Mouse (Mus musculus) MEL (cell line): ENCODE measurements at regions not wholly inside any gene's neighbourhood (a gene's known extent, or its start where the extent isn't known, plus 50 kb on each side); places are given as distances from the start of the nearest gene placed in this dataset.

Experiments
- DNase-seq: peaks from one replicate; pipeline ENCODE4 v3.0.0; 2011; ENCODE audit warnings: low read depth, low spot score
- H3K27ac ChIP-seq: 2 replicates; pipeline ENCODE4 v1.5.1; 2012; ENCODE audit warnings: low read depth, mild to moderate bottlenecking, control low read depth, low read length, moderate library complexity; ENCODE audit not compliant: control insufficient read depth
- H3K27me3 ChIP-seq, 2 experiments: fragments of 150-350 bp in 1 of 2; sonication (generic) in 1 of 2; 2 replicates each; pipeline ENCODE4 v1.6.1; 2012; ENCODE audit warnings: low read length in 2 of 2, mild to moderate bottlenecking in 2 of 2, improper control_type of control experiment in 1 of 2, moderate library complexity in 1 of 2; ENCODE audit not compliant: insufficient read depth in 2 of 2, control insufficient read depth in 1 of 2
- H3K36me3 ChIP-seq, 2 experiments: 2 replicates each; pipeline ENCODE4 v1.6.1; 2012 to 2014; ENCODE audit warnings: low read length in 2 of 2, improper control_type of control experiment in 1 of 2, inconsistent platforms in 1 of 2, mild to moderate bottlenecking in 1 of 2; ENCODE audit not compliant: insufficient read depth in 2 of 2, control insufficient read depth in 1 of 2
- H3K4me1 ChIP-seq, 2 experiments: fragments of 150-350 bp in 1 of 2; sonication (generic) in 1 of 2; 2 replicates each; pipeline ENCODE4 v1.6.1; 2012; ENCODE audit warnings: low read length in 2 of 2, improper control_type of control experiment in 1 of 2, mild to moderate bottlenecking in 1 of 2; ENCODE audit not compliant: insufficient read depth in 2 of 2, control insufficient read depth in 1 of 2
- H3K4me3 ChIP-seq, 2 experiments: fragments of 150-350 bp in 1 of 2; sonication (generic) in 1 of 2; 2 replicates each; pipeline ENCODE4 v1.5.1; 2012; ENCODE audit warnings: low read depth in 2 of 2, low read length in 2 of 2, mild to moderate bottlenecking in 2 of 2, moderate library complexity in 2 of 2, control low read depth in 1 of 2, improper control_type of control experiment in 1 of 2; ENCODE audit not compliant: control insufficient read depth in 1 of 2, insufficient read depth in 1 of 2
- H3K79me2 ChIP-seq: 2 replicates; pipeline ENCODE4 v1.6.1; 2012; ENCODE audit warnings: mild to moderate bottlenecking, low read length, moderate library complexity; ENCODE audit not compliant: control insufficient read depth, poor library complexity, insufficient read depth
- H3K9ac ChIP-seq: 2 replicates; pipeline ENCODE4 v1.6.1; 2012; ENCODE audit warnings: low read depth, mild to moderate bottlenecking, control low read depth, low read length, moderate library complexity; ENCODE audit not compliant: control insufficient read depth, poor library complexity, severe bottlenecking
- H3K9me3 ChIP-seq: fragments of 150-350 bp; sonication (generic); replicated peaks from 2 replicates; pipeline ENCODE4 v1.6.1; 2012; ENCODE audit warnings: mild to moderate bottlenecking, low read length, improper control_type of control experiment, moderate library complexity; ENCODE audit not compliant: insufficient read depth
- BHLHE40 ChIP-seq: IDR thresholded peaks from 2 replicates; pipeline ENCODE4 v1.6.1; 2012; ENCODE audit warnings: low read depth, mild to moderate bottlenecking, inconsistent platforms, low read length, improper control_type of control experiment, borderline replicate concordance
- CTCF ChIP-seq, 3 experiments: IDR thresholded peaks in 2 of 3; conservative IDR thresholded peaks in 1 of 3; 2 replicates each; pipeline ENCODE4 v1.5.1; 2011 to 2012; ENCODE audit warnings: low read length in 3 of 3, low read depth in 2 of 3, mild to moderate bottlenecking in 2 of 3, improper control_type of control experiment in 1 of 3, inconsistent platforms in 1 of 3, mixed read lengths in 1 of 3, moderate library complexity in 1 of 3; ENCODE audit not compliant: control insufficient read depth in 1 of 3, insufficient read depth in 1 of 3, poor library complexity in 1 of 3, severe bottlenecking in 1 of 3
- E2F4 ChIP-seq: IDR thresholded peaks from 2 replicates; pipeline ENCODE4 v1.6.1; 2011; ENCODE audit warnings: low read depth, low read length, improper control_type of control experiment, borderline replicate concordance
- ELF1 ChIP-seq: IDR thresholded peaks from 2 replicates; pipeline ENCODE4 v1.6.1; 2014; ENCODE audit warnings: low read depth, mild to moderate bottlenecking, inconsistent platforms, low read length, improper control_type of control experiment, moderate library complexity
- GABPA ChIP-seq: IDR thresholded peaks from 2 replicates; pipeline ENCODE4 v1.6.1; 2012; ENCODE audit warnings: low read depth, mild to moderate bottlenecking, inconsistent platforms, low read length, improper control_type of control experiment, moderate library complexity
- GATA1 ChIP-seq: IDR thresholded peaks from 2 replicates; pipeline ENCODE4 v1.6.1; 2011; ENCODE audit warnings: low read depth, low read length, improper control_type of control experiment
- JUND ChIP-seq: IDR thresholded peaks from 2 replicates; pipeline ENCODE4 v1.6.1; 2011; ENCODE audit warnings: low read depth, mild to moderate bottlenecking, improper control_type of control experiment, low read length
- KAT2A ChIP-seq: conservative IDR thresholded peaks from 2 replicates; pipeline ENCODE4 v1.6.1; 2012; ENCODE audit warnings: low read depth, low read length, improper control_type of control experiment, inconsistent platforms
- MXI1 ChIP-seq: IDR thresholded peaks from 2 replicates; pipeline ENCODE4 v1.6.1; 2011; ENCODE audit warnings: mild to moderate bottlenecking, low read depth, low read length, improper control_type of control experiment
- MYC ChIP-seq: IDR thresholded peaks from 2 replicates; pipeline ENCODE4 v1.6.1; 2011; ENCODE audit warnings: low read depth, mild to moderate bottlenecking, low read length, improper control_type of control experiment, moderate library complexity
- NELFE ChIP-seq: IDR thresholded peaks from 2 replicates; pipeline ENCODE4 v1.6.1; 2011; ENCODE audit warnings: low read depth, low read length, improper control_type of control experiment
- POLR2A ChIP-seq, 2 experiments: IDR thresholded peaks; 2 replicates each; pipeline ENCODE4 v1.6.1; 2011 to 2012; ENCODE audit warnings: low read length in 2 of 2, mild to moderate bottlenecking in 2 of 2, control low read depth in 1 of 2, improper control_type of control experiment in 1 of 2, low read depth in 1 of 2, moderate library complexity in 1 of 2; ENCODE audit not compliant: control insufficient read depth in 1 of 2, insufficient read depth in 1 of 2, poor library complexity in 1 of 2
- POLR2AphosphoS2 ChIP-seq: IDR thresholded peaks from 2 replicates; pipeline ENCODE4 v1.6.1; 2011; ENCODE audit warnings: low read length, improper control_type of control experiment
- POLR2AphosphoS5 ChIP-seq: IDR thresholded peaks from 2 replicates; pipeline ENCODE4 v1.6.1; 2012; ENCODE audit warnings: low read depth, borderline replicate concordance, mild to moderate bottlenecking, inconsistent platforms, low read length, moderate library complexity, mixed read lengths
- RAD21 ChIP-seq: IDR thresholded peaks from 2 replicates; pipeline ENCODE4 v1.6.1; 2011; ENCODE audit warnings: mild to moderate bottlenecking, low read depth, low read length, improper control_type of control experiment
- SIN3A ChIP-seq: IDR thresholded peaks from 2 replicates; pipeline ENCODE4 v1.6.1; 2012; ENCODE audit warnings: low read length, improper control_type of control experiment, inconsistent platforms
- TCF12 ChIP-seq: IDR thresholded peaks from 2 replicates; pipeline ENCODE4 v1.6.1; 2014; ENCODE audit warnings: low read depth, mild to moderate bottlenecking, inconsistent platforms, low read length, improper control_type of control experiment, moderate library complexity
- USF1 ChIP-seq: IDR thresholded peaks from 2 replicates; pipeline ENCODE4 v1.6.1; 2014; ENCODE audit warnings: low read depth, mild to moderate bottlenecking, inconsistent platforms, low read length, improper control_type of control experiment, moderate library complexity
- ZKSCAN1 ChIP-seq: IDR thresholded peaks from 2 replicates; pipeline ENCODE4 v1.6.1; 2012; ENCODE audit warnings: low read depth, mild to moderate bottlenecking, inconsistent platforms, low read length, improper control_type of control experiment, moderate library complexity

- Histone ChIP-seq H3K27me3 (no peaks in the 10 kb centered on the region; a peak in 1 of 4 replicates), H3K79me2 (no peaks in the 10 kb centered on the region)
- TF ChIP-seq POLR2AphosphoS2, result no peak
- no peak for TF ChIP-seq GATA1
- TF ChIP-seq, all 39 proteins: peak for 0
- DNase-seq, result no peak
- Histone ChIP-seq H3K27ac (no peak overlapping the region), H3K4me1 (no peaks in the 10 kb centered on the region), H3K4me3 (no peak overlapping the region), H3K9ac (no peak overlapping the region), H3K9me3 (no peaks in the 10 kb centered on the region), H3K36me3 (no peaks in the 10 kb centered on the region)
Observed at GRCm38 (mm10) chr13:117472726-117473125, 129.4 kb upstream of the Hcn1 start.

DNA sequence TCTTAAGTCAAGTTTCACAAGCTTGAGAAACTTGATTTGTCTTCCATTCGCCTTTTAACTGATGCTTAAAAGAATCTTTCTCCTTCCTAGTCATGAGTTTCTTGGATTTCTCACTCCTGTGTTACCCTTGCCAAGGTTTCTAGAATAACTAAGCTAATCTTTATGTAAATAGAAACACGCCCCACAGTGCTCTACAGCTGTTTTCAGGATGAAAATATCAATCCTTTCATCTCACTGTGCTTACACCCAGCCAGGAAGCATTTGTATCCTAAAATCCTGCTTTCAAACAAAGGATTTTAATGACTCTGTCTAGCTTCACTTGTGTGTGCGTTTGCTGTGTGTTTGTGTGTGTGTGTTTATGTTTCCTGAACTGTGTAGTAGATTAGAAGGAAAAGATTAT is 119.5 kb upstream of the Hcn1 start:
- Histone ChIP-seq H3K9ac (no peak overlapping the region), H3K4me1 (no peaks in the 10 kb centered on the region), H3K27me3 (no peaks in the 10 kb centered on the region), H3K4me3 (no peak overlapping the region), H3K9me3 (no peaks in the 10 kb centered on the region), H3K27ac (no peak overlapping the region), H3K79me2 (no peaks in the 10 kb centered on the region), H3K36me3 (no peaks in the 10 kb centered on the region)
- TF ChIP-seq E2F4, result no peak
- no peak for TF ChIP-seq ELF1
- no peak for DNase-seq

GRCm38 (mm10) chr13:117508746-117509145 is 93.4 kb upstream of the Hcn1 start:
- Histone ChIP-seq H3K27ac (no peak overlapping the region), H3K79me2 (no peaks in the 10 kb centered on the region), H3K4me3 (no peak overlapping the region), H3K36me3 (no peaks in the 10 kb centered on the region), H3K27me3 (no peaks in the 10 kb centered on the region), H3K9me3 (no peaks in the 10 kb centered on the region), H3K4me1 (no peaks in the 10 kb centered on the region), H3K9ac (no peak overlapping the region)
- TF ChIP-seq TCF12 (no peak), BHLHE40 (no peak), USF1 (no peak), E2F4 (no peak), NELFE (no peak), MXI1 (no peak), POLR2AphosphoS2 (no peak), ZKSCAN1 (no peak), RAD21 (no peak), POLR2AphosphoS5 (no peak), SIN3A (no peak), MYC (no peak), CTCF (IDR thresholded peaks at IDR 0.05 in 2 of 3, conservative IDR thresholded peaks at IDR 0.05 in 1 of 3; ENCODE audit: control insufficient read depth in 1 of 3, insufficient read depth in 1 of 3, low read depth in 2 of 3, low read length in 3 of 3, poor library complexity in 1 of 3, severe bottlenecking in 1 of 3) (no peak), POLR2A (IDR thresholded peaks at IDR 0.05; ENCODE audit: control insufficient read depth in 1 of 2, insufficient read depth in 1 of 2, low read depth in 1 of 2, low read length in 2 of 2, poor library complexity in 1 of 2) (no peak), GABPA (no peak), JUND (no peak), KAT2A (no peak)
- DNase-seq, result no peak
